Mouse (Mus musculus) c-Kit-negative CD71-positive TER-119-positive erythroid progenitor cells, embryonic 14.5 days (primary cell): ENCODE measurements around the gene Klf14.

Experiments
- DNase-seq: peaks from one replicate; pipeline ENCODE4 v3.0.0-alpha.2; 2013; ENCODE audit warnings: low read depth, low spot score

The Klf14 gene

GRCm38 (mm10) chr6:30958736-30959540, at the start of gene Klf14:
Gene Klf14 (minus strand): TSS chr6:30959078.
- no peak for DNase-seq

DNA sequence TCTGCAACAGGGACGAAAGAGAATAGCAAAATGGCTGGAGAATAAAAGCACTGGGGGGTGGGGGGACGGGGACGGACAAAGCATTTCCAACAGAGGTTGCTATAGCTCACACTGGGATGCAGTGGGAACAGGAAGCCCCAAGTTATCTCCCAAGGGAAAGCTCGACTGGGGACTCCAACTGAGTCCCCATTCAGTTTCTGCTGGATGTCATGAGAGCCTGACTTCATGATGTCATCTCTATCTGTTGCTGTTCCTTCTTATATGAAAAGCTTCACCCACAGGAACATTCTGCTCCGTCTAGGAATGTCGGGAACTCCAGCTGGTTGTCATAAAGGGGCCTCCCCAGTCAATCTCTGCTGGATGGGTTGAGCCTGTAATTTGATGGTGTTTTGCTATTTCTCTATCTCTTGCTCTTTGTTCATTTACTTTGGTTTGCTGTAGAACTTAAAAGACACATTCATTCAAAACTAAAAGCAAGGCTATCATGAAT, 47.3 kb upstream of the Klf14 start:
- DNase-seq, result no peak

DNA sequence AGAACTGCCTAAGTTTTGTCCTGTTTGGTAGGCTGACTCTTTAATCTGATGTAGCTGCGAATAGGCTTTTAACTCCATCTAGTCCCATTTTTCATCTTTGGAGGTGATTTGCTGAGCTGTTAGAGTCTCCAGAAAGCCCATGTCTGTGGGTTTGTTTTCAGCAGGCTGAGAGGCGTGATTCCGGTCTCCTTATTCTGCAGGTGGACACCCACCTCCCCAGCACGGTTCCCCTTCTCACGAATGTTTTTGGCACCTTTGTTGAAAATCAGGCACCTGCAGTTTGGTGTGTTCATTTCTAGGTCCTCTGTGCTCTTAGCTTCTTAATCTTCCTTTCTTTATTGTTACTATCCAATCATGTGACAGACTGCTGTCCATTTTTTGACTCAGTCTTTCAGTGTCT, 27.5 kb upstream of the Klf14 start:
- no peak for DNase-seq

GRCm38 (mm10) chr6:30983021-30983420, 24.1 kb upstream of the Klf14 start:
- no peak for DNase-seq

GRCm38 (mm10) chr6:30982372-30982980, 23.6 kb upstream of the Klf14 start:
- no peak for DNase-seq

DNA sequence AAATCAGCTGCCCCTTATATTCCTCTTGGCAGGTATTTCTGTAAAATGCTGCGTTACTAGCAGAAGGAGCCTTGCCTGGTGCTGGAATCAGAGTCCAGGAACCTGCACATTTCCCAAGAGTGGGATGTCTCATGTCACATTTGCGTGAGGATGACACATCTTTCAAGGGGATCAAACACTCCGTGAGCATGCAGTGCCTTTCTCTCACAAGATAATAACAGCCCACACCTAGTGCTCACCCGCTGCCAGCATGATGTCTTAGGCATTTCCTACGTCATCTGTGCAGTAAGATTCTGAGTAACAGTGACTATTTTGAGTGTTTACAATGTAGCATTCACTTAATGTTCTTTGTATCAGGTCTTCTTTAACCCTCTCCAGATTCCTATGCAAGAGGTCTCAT, 22.5 kb upstream of the Klf14 start:
- no peak for DNase-seq

- no peak for DNase-seq
These were observed 19.7 kb upstream of the Klf14 start for GRCm38 (mm10) chr6:30978615-30979014.

DNA sequence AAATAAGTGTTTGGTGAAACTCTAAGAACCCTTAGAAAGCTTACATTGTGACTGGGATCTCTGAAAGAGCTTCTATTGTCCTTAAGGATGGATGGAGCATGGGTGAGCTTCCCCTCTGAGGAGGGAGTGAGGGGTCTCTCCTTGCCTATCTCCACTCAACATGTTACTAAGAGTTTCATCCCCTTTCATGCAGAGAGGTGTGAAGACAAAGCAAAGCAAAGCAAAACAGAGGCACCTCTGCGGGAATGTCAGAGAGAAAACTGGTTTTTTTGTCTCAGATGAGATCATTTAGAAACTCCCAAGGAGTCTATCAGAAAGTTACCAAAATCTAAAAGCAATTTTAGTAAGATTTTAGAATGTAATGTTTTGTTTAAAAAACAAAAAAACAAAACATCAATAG, 13.2 kb upstream of the Klf14 start:
- no peak for DNase-seq

GRCm38 (mm10) chr6:30957784-30958735, 818 bp downstream of the Klf14 start:
- DNase-seq, result no peak

- DNase-seq, result no peak
These were observed 19.6 kb downstream of the Klf14 start for GRCm38 (mm10) chr6:30939264-30939663.

DNA sequence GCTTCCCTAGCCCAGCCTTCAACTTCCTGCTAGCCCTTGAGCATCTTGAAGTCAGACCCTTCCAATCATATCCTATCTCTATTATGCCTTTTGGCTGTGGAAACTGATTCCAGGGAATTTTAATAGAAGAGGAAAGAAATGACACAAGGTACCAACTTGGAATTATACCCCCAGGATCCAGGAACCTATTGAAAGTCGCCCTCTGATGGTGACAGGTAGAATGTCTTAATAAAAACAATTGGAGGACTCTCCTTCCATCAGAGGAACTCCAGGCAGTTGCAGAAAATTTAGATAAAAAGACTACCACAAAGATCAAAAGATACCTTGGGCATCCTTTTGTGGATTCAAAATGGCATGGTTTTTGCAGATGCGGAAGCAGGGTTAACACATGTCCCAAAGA, 36.1 kb downstream of the Klf14 start:
- no peak for DNase-seq

DNA sequence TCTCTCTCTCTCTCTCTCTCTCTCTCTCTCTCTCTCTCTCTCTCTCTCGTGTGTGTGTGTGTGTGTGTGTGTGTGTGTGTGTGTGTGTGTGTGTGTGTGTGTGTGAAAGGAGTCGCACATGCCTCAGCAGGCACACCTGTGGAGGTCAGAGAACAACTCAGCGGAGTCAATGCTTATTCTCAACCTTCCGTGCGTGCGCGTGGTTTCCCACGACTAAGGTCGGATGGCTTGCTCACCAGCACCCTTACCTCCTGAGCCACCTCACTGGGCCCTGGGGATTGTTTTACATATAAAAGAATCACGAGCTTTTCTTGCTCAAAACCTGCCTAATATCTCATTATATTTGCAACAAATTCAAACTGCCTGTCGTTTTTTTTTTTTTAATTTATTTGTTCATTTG, 37.1 kb downstream of the Klf14 start:
- no peak for DNase-seq

DNA sequence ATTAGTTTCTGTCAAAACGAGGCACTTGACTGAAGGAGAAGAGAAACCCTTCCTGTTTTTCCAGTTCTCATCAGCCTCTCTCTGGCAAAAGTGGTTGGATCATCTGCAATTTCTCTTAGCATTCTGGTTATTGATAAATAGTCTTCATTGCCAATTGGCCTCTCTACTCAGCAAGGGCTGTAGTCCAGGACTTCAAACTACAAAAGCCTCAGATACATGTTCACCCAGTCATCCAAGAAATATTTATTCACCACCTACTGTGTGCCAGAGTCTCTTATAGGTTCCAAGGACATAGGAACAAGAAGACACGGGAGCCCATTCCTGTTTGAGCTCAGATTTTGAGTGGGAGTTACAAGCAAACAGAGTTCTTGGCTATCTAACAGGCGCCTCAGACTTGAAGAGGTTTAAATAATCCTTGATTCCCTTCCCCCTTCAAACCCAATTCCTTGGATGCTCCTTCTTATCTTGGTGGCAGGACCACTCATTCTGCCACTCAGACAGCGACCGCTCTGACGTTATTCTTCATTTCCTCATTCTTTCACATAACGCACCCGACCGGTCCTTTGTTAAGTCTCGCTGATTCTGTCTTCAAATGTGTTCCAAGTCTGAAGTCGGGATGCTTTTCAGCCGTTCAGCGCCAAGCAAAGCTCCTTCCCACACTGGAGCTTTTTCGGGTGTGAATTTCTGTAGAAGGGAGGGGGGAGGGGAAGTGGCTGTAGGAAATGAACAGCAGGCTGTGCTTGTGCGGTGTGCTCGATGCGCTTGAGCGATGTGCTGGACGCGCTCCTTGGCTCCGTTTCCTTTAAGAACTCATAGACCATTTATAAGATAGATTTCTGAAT, 37.8 kb downstream of the Klf14 start:
- DNase-seq, result no peak

GRCm38 (mm10) chr6:30915473-30915872, 43.4 kb downstream of the Klf14 start, which contains the start of gene Tsga13:
Gene Tsga13 (minus strand): TSS chr6:30915573.
- DNase-seq, result no peak

DNA sequence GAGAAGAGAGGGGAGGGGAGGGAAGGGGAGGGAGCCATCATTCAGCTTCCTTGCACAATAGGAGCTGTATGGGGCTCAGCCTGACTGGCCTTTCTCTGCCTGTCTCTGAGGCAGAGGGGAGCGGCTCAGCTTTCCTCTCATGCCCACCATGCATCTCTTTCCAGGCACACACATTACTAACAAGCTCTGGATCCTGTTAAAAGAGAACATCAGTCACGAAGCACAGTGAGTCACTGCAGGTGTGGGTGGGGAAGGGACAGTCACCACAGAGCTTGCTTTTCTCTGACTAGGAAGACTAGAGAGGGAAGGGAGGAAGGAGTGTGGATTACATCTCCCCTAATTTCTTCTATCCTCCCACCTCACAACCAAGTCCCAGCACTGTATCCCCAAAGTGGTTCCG, 50.9 kb downstream of the Klf14 start:
- DNase-seq, result no peak
